In the genomic region with DNA sequence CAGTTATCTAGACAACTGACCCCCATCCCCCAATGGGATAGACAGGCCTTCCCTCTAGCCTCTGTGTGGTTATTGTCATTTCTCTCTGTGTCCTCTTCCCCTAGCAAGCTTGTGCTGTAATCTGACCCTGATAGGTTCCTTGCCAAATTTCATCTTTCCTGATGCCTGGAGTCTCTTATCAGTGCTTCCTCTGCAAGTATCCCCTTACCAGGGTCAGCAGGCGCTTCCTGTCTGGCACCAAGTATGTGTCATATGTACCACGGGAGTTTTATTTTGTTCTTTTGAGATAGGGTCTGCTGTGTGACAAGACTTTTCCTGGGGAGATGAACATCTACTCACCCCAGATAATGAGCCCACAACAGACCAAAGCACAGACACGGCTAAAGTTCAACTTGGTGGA, we compare ENCODE assay signal across 14 mouse cellular contexts. TPM values are rescaled to one million over a fixed set of nuclear protein-coding genes. Genes with fewer than 3 reads are reported as not detected.
DNase-seq lines count a peak whose midpoint lies in the region; TF ChIP-seq lines count a peak whose summit lies in the region.
"Had no signal": no experiment of that assay in that cellular context is flagged by ENCODE, and none has a peak within 500 bp of the region (broad histone marks: within the 10 kb centered on the region; RNA-seq: fewer than 3 reads in every experiment).

No protein-coding gene starts in this region.

- 72% methylated on average over 3 of the region's 3 CpGs for WGBS in liver, adult 2 months

- no peak for TF ChIP-seq POLR2A in liver, adult 2 months (IDR thresholded peaks at IDR 0.05; ENCODE audit: extremely low read depth, insufficient read depth, low read length)
- no peak for TF ChIP-seq POLR2A in myocyte (IDR thresholded peaks at IDR 0.05; ENCODE audit: insufficient read length, low read depth)

- no peaks in the 10 kb centered on the region; the same call in 1 of the 2 replicates for H3K79me2 ChIP-seq in liver, adult 2 months (ENCODE audit: control insufficient read depth, insufficient read depth, low read length)
- H3K79me2 ChIP-seq in myocyte (ENCODE audit: control insufficient read depth, insufficient read depth): peaks cover 68% of the 10 kb centered on the region

- no peaks in the 10 kb centered on the region for H3K36me3 ChIP-seq in liver, adult 2 months (ENCODE audit: control insufficient read depth, insufficient read depth, low read length)
- peaks cover 7% of the 10 kb centered on the region for H3K36me3 ChIP-seq in myocyte (ENCODE audit: control insufficient read depth, insufficient read depth)
- H3K36me3 ChIP-seq: embryonic facial prominence, embryonic 12.5 days; forebrain, embryonic 15.5 days; midbrain, embryonic 15.5 days had no signal

- no peak for TF ChIP-seq CTCF in liver, adult 2 months (IDR thresholded peaks at IDR 0.05; ENCODE audit: low read depth, low read length)

- peak; percentile 35 to 78 for DNase-seq in adrenal gland, adult (ENCODE audit: inconsistent age in 2 of 2, low spot score in 1 of 2)
- DNase-seq in adrenal gland, adult 18-20 months (ENCODE audit: low spot score in 2 of 2): no peak
- DNase-seq in liver, adult 2 months (ENCODE audit: extremely low read depth, low read depth, low spot score): peak; percentile 55
- DNase-seq in liver: no peak
- DNase-seq in kidney, postnatal 4 days: peak; percentile 38 to 53
- DNase-seq in embryo, embryonic 10 days (ENCODE audit: low spot score): no peak
- no peak for DNase-seq in spleen, postnatal 36 days (ENCODE audit: low spot score in 2 of 2)
- DNase-seq: cerebellum, adult 18-20 months; gastrocnemius, postnatal 14 days; right cerebral cortex, postnatal 14 days had no signal

- H3K27ac ChIP-seq in liver, adult 2 months (replicated peaks; ENCODE audit: insufficient read depth, low read depth, low read length): peak overlapping the region; percentile 72; the same call in 1 of the 2 replicates
- H3K27ac ChIP-seq: embryonic facial prominence, embryonic 12.5 days; forebrain, embryonic 15.5 days; midbrain, embryonic 15.5 days had no signal

- peaks cover 10% of the 10 kb centered on the region for H3K4me1 ChIP-seq in liver, adult 2 months (ENCODE audit: control insufficient read depth, insufficient read depth, low read length)

- H3K4me3 ChIP-seq in liver, adult 2 months (ENCODE audit: insufficient read depth, low read depth, low read length): no peak overlapping the region
- H3K4me3 ChIP-seq in myocyte: no peak overlapping the region
- H3K4me3 ChIP-seq: embryonic facial prominence, embryonic 12.5 days; forebrain, embryonic 15.5 days; midbrain, embryonic 15.5 days had no signal

- H3K9ac ChIP-seq in liver, adult 2 months (ENCODE audit: low read depth, low read length): no peak overlapping the region
- H3K9ac ChIP-seq: embryonic facial prominence, embryonic 12.5 days; forebrain, embryonic 15.5 days; midbrain, embryonic 15.5 days had no signal

- H3K4me2 ChIP-seq in myocyte (ENCODE audit: low read depth): peak overlapping the region; percentile 0
- H3K4me2 ChIP-seq: embryonic facial prominence, embryonic 12.5 days; forebrain, embryonic 15.5 days; midbrain, embryonic 15.5 days had no signal

- no peak overlapping the region for H3ac ChIP-seq in myocyte (ENCODE audit: control insufficient read depth, insufficient read length)

- no peaks in the 10 kb centered on the region for H3K27me3 ChIP-seq in liver, adult 2 months (ENCODE audit: control insufficient read depth, insufficient read depth, low read length)
- no peaks in the 10 kb centered on the region for H3K27me3 ChIP-seq in myocyte (ENCODE audit: control insufficient read depth, insufficient read depth, insufficient read length)
- H3K27me3 ChIP-seq: embryonic facial prominence, embryonic 12.5 days; forebrain, embryonic 15.5 days; midbrain, embryonic 15.5 days had no signal

TF ChIP-seq in myocyte, 11 proteins besides CTCF, POLR2A, EP300 and RAD21:
- TF ChIP-seq REST (IDR thresholded peaks at IDR 0.05; ENCODE audit: insufficient read depth, insufficient read length): no peak
- no peak for TF ChIP-seq MYOD1 (IDR thresholded peaks at IDR 0.05; ENCODE audit: control insufficient read depth in 1 of 3, insufficient read length in 2 of 3, low read depth in 2 of 3)
- TF ChIP-seq SRF (IDR thresholded peaks at IDR 0.05; ENCODE audit: control insufficient read depth, insufficient read length, low read depth): no peak
- TF ChIP-seq USF1 (IDR thresholded peaks at IDR 0.05; ENCODE audit: low read depth): no peak
- no peak for TF ChIP-seq POLR2AphosphoS2 (IDR thresholded peaks at IDR 0.05; ENCODE audit: insufficient read length, low read depth)
- no peak for TF ChIP-seq TCF3 (IDR thresholded peaks at IDR 0.05; ENCODE audit: insufficient read length, low read depth)
- TF ChIP-seq TCF12 (IDR thresholded peaks at IDR 0.05; ENCODE audit: insufficient read depth, poor library complexity, severe bottlenecking): no peak
- no peak for TF ChIP-seq E2F4 (IDR thresholded peaks at IDR 0.05; ENCODE audit: insufficient read depth)
- no peak for TF ChIP-seq MAX (IDR thresholded peaks at IDR 0.05; ENCODE audit: low read depth)
TF ChIP-seq in myocyte: peak in this region for 0.

RNA-seq across cellular contexts. Expression of gene Chst15, which starts 38.4 kb away (rescaled TPM):
- total RNA-seq in adrenal gland, adult 18-20 months (2021): 10 to 100 TPM; 34.1 to 43.9 TPM
- 6.5 and 10.4 TPM in 2 replicates for total RNA-seq in liver, adult 2 months (2014; rRNA removed)
- polyA plus RNA-seq in liver, adult 2 months (2012; rRNA removed): 3.0 and 4.3 TPM in 2 replicates
- 13.4 TPM for polyA plus RNA-seq in myocyte (2012; fragmentation: generic; extraction: Trizol)

Comparison
In these comparisons a context has a peak if more than half of its experiments do, and no peak if none do; other contexts are left out.
1. DNase-seq: peak in adrenal gland, adult (2 of 2), liver, adult 2 months (single experiment) and kidney, postnatal 4 days (2 of 2); none in adrenal gland, adult 18-20 months (0 of 2), liver (single experiment), embryo, embryonic 10 days (single experiment) and spleen, postnatal 36 days (0 of 2).